Mouse (Mus musculus): ENCODE measurements at regions not wholly inside any gene's neighbourhood (a gene's known extent, or its start where the extent isn't known, plus 50 kb on each side); places are given as distances from the start of the nearest gene placed in this dataset.
A peak's percentile ranks its signal among the peaks of the same experiment; 100 is the strongest.

DNA sequence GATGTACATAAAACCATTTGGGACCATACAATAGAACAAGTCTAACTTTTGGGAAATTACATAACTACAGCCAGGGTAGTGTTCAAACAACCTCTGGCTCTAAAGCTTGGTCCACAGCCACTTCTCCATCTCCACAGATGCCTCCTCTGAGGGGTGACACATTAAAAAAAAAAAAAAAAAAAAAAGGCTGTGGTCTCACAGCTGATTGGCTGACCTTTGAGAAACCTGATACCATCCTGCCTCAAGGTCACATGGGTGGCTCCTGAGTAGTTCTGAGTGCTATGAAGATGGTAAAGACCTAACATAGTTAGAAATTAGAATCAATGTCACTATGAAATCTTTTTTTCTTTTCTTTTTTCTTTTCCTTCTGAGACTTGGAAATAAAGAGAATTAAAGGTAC, 102.4 kb downstream of the Tmem182 start:
- Histone ChIP-seq H3K4me3 (no peak overlapping the region), H3K4me2 (no peak overlapping the region), H3K27me3 (no peaks in the 10 kb centered on the region), H3K9ac (no peak overlapping the region), H3K36me3 (no peaks in the 10 kb centered on the region), H3K9me3 (replicated peaks) (no peaks in the 10 kb centered on the region), H3K4me1 (replicated peaks) (no peaks in the 10 kb centered on the region), H3K27ac (no peak overlapping the region)
- ATAC-seq (replicated peaks; ENCODE audit: insufficient number of reproducible peaks, insufficient read depth, low FRiP score, low read depth), result no peak

DNA sequence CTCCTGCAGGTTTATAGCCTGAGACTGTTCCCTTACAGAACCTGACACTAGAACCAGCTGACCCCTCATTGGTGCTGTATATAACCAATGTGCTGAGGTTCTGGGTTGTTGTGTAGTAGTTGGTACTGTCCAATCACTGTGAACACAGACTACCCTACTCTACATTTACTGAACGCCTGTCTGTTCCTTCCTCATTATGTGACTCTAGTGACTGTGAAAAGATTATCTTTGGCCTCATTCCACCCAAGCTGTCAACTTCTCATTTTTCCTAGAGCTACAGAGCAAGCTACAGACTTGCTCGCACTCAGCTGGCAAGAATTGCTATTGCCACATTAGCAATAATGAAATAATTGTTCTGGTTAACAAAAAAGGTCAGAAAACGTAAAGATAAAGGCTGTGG, 108.2 kb downstream of the Tmem182 start:
- Histone ChIP-seq H3K27me3 (no peaks in the 10 kb centered on the region), H3K27ac (no peak overlapping the region), H3K9me3 (replicated peaks) (no peaks in the 10 kb centered on the region), H3K36me3 (no peaks in the 10 kb centered on the region), H3K4me1 (replicated peaks) (no peaks in the 10 kb centered on the region), H3K4me3 (no peak overlapping the region), H3K4me2 (no peak overlapping the region), H3K9ac (no peak overlapping the region)
- no peak for ATAC-seq (replicated peaks; ENCODE audit: insufficient number of reproducible peaks, insufficient read depth, low FRiP score, low read depth)
- WGBS, result 40% methylated on average over 3 of the region's 3 CpGs

DNA sequence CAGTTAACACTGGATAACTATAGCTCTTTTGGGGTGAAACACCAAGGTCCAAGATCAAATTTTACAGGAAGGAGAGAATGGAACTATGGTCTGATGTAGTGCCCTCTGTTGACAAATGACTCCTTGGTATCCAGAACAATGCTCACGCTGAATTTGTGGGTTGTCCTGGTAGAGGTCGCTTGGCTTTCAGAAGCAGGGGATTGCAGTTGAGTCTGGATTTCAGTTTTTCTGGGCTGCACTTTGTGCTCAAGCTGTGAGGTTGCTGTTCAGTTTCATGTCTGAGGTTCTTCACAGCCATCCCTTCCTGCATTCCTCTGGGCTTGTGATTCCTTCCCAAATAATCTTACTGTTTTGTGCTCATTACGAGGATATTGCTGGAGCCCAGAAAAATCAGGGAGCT, 118.9 kb downstream of the Tmem182 start:
- H3K9me3 ChIP-seq (replicated peaks), result no peaks in the 10 kb centered on the region
- ATAC-seq (replicated peaks; ENCODE audit: insufficient number of reproducible peaks, insufficient read depth, low FRiP score, low read depth), result no peak
- WGBS, result 82% methylated on average over 3 of the region's 3 CpGs
- no peaks in the 10 kb centered on the region for H3K4me1 ChIP-seq (replicated peaks)
- H3K4me2 ChIP-seq, result no peak overlapping the region
- H3K9ac ChIP-seq, result no peak overlapping the region
- H3K27ac ChIP-seq, result no peak overlapping the region
- no peaks in the 10 kb centered on the region for H3K36me3 ChIP-seq
- H3K27me3 ChIP-seq, result no peaks in the 10 kb centered on the region
- no peak overlapping the region for H3K4me3 ChIP-seq

DNA sequence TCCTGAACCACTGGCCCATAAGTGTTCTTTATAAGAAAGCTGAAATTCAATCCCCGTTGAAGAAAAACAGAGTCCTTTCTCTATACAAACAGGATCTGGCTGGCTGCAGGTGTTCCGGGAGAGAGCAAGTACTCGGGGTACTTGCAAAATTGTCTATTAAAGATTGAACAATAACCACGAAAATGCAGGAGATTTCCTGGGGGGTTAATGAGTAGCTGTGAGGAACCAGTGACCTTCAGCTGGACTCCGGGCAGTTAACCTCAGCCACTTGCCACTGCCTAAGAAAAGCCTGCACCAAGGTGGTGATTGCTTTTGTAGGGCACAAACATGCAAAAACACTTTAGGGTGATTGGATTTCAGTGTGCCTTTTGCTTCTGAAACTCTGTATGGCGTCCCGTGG, 119.4 kb downstream of the Tmem182 start:
- Histone ChIP-seq H3K36me3 (no peaks in the 10 kb centered on the region), H3K4me1 (replicated peaks) (no peaks in the 10 kb centered on the region), H3K4me2 (no peak overlapping the region), H3K9me3 (replicated peaks) (no peaks in the 10 kb centered on the region), H3K27ac (no peak overlapping the region), H3K27me3 (no peaks in the 10 kb centered on the region), H3K4me3 (no peak overlapping the region), H3K9ac (no peak overlapping the region)
- WGBS, result 73% methylated on average over 7 of the region's 7 CpGs
- ATAC-seq (replicated peaks; ENCODE audit: insufficient number of reproducible peaks, insufficient read depth, low FRiP score, low read depth), result no peak

DNA sequence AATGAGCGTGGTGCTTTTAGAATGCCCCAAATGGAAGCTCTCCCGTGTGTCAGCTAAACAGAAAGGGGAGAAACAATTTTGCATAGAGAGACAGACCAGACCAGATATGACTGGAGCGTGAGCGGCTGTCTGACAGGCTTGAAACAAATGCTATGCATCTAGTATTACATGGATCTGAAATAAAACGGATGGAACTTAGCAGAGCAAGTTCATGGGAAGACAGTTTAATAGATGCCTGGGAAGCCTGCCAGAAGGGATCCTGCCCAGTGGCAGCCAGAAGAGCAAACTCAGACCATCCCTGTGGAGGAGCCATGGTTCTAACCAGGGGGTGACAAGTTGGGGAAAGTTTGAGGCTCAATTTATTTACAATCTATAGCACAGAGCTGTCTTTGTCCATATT, 126.0 kb downstream of the Tmem182 start:
- Histone ChIP-seq H3K9ac (no peak overlapping the region), H3K4me3 (no peak overlapping the region), H3K27me3 (no peaks in the 10 kb centered on the region), H3K4me2 (no peak overlapping the region), H3K4me1 (replicated peaks) (no peaks in the 10 kb centered on the region), H3K9me3 (replicated peaks) (no peaks in the 10 kb centered on the region), H3K36me3 (no peaks in the 10 kb centered on the region), H3K27ac (no peak overlapping the region)
- ATAC-seq (replicated peaks; ENCODE audit: insufficient number of reproducible peaks, insufficient read depth, low FRiP score, low read depth), result no peak
- 55% methylated on average over 5 of the region's 5 CpGs for WGBS

DNA sequence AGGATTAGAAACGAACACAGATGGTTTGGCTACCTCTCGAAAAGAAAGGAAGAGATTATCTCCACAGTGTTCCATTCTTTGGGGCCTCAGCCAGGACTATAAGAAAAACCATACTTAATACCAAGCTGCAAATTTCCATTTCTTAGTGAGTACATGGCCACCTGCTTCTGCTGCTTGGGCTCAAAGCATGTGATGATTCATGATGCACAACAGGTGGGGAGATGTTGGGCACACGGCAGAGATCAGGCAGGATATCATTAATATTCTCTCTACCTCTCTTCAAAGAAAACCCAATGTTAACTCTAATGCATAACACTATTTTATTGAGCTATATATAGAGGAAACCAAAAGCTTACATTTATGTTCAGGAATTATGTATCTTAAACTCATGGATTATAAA, 131.3 kb downstream of the Tmem182 start:
- H3K9me3 ChIP-seq (replicated peaks), result no peaks in the 10 kb centered on the region
- no peak overlapping the region for H3K27ac ChIP-seq
- H3K4me2 ChIP-seq, result no peak overlapping the region
- no peaks in the 10 kb centered on the region for H3K36me3 ChIP-seq
- no peak for ATAC-seq (replicated peaks; ENCODE audit: insufficient number of reproducible peaks, insufficient read depth, low FRiP score, low read depth)
- no peaks in the 10 kb centered on the region for H3K4me1 ChIP-seq (replicated peaks)
- no peak overlapping the region for H3K4me3 ChIP-seq
- no peaks in the 10 kb centered on the region for H3K27me3 ChIP-seq
- no peak overlapping the region for H3K9ac ChIP-seq
- 68% methylated on average over 3 of the region's 3 CpGs for WGBS

DNA sequence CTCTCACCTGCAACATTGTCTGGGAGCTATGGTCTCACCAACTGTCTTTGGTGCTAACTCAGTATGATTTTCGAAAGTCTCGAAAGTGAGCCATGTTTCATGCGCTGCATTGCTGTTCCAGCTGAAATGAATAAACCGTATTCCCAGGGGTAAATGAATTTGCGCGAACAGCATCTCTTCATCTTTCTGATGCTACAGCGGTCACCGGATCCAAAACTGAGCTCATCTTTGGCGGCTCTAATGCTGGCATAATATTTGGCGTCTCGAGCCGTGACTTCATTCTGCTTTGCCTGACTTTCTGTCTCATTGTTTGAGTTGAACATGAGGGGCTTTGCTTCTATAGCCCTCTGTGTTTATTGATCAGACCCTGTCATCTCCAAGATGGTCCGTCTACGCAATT, 137.3 kb downstream of the Tmem182 start:
- Histone ChIP-seq H3K4me2 (no peak overlapping the region), H3K4me1 (replicated peaks) (no peaks in the 10 kb centered on the region), H3K36me3 (no peaks in the 10 kb centered on the region), H3K9ac (no peak overlapping the region), H3K4me3 (no peak overlapping the region), H3K27me3 (no peaks in the 10 kb centered on the region), H3K27ac (no peak overlapping the region), H3K9me3 (replicated peaks) (no peaks in the 10 kb centered on the region)
- no peak for ATAC-seq (replicated peaks; ENCODE audit: insufficient number of reproducible peaks, insufficient read depth, low FRiP score, low read depth)
- WGBS, result 90% methylated on average over 14 of the region's 14 CpGs

DNA sequence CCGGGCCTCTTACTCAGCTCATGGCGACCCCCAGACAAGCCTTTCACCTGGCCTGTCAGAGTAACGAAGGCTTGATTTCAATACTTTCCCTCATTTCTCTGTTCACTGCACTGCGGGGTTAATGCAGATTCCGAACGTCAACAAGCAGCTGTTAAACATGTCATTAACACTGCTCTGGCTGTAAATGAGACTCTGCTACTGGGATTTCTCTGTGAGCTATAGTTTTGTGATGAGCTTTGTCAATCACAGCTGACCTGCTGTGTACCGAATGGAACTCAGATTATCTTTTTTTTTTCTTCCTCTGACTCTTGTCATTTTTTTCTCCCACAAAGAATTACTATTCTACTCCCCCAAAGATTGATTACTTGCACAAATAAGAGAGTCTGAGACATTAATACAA, 137.8 kb downstream of the Tmem182 start:
- no peaks in the 10 kb centered on the region for H3K27me3 ChIP-seq
- H3K9me3 ChIP-seq (replicated peaks), result no peaks in the 10 kb centered on the region
- no peaks in the 10 kb centered on the region for H3K4me1 ChIP-seq (replicated peaks)
- no peak overlapping the region for H3K4me2 ChIP-seq
- no peak overlapping the region for H3K9ac ChIP-seq
- no peak overlapping the region for H3K27ac ChIP-seq
- no peak overlapping the region for H3K4me3 ChIP-seq
- H3K36me3 ChIP-seq, result no peaks in the 10 kb centered on the region
- WGBS, result 68% methylated on average over 7 of the region's 7 CpGs
- no peak for ATAC-seq (replicated peaks; ENCODE audit: insufficient number of reproducible peaks, insufficient read depth, low FRiP score, low read depth)

DNA sequence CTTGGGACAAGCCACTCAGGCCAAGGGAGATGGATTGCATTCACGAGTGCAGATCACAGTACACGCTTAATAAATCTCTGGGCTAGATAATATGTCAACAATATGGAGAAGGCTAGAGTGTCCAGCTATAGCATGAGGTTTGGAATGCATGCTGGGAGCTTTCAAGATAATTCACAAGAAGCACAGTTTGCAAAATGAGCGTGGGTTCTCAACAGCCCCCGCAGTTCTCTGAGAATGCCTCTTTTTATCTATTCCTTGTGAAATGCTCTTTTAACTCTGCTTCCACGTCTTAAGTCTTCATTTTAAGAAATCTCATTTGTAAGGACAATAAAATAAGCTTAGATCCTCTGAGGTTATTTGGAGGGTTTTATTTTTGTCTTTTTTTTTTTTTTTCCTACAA, 145.2 kb downstream of the Tmem182 start:
- no peak overlapping the region for H3K9ac ChIP-seq

DNA sequence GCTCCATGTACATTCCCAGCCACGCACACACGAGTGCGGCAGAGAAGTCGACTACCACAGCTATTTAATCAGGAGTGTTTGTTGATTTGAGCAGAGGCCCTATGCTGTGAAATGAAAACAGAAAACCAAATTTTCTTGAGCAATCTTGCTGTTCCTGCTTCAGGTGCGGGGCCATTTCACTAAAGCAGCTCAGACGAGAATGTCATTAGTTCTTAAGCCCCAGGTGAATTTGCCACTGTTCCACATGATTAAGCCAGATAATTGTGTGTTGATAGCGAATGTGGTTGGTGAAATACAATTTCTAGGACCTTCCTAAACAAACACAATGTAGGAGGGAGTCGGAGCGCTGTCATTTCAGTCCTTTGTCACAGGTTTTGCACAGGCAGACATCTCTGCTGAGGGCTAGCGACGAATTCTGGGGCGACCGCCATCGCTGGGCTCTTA, 149.3 kb downstream of the Tmem182 start:
- no peaks in the 10 kb centered on the region for H3K27me3 ChIP-seq
- no peak overlapping the region for H3K27ac ChIP-seq
- H3K4me3 ChIP-seq, result no peak overlapping the region
- WGBS, result 86% methylated on average over 14 of the region's 14 CpGs
- no peaks in the 10 kb centered on the region for H3K9me3 ChIP-seq (replicated peaks)
- H3K36me3 ChIP-seq, result no peaks in the 10 kb centered on the region
- no peak overlapping the region for H3K4me2 ChIP-seq
- no peak overlapping the region for H3K9ac ChIP-seq
- H3K4me1 ChIP-seq (replicated peaks), result no peaks in the 10 kb centered on the region
- no peak for ATAC-seq (replicated peaks; ENCODE audit: insufficient number of reproducible peaks, insufficient read depth, low FRiP score, low read depth)

More for the DNA sequence above, 145.2 kb downstream of the Tmem182 start:
- Histone ChIP-seq H3K4me2 (no peak overlapping the region), H3K36me3 (no peaks in the 10 kb centered on the region), H3K9me3 (replicated peaks) (no peaks in the 10 kb centered on the region), H3K4me1 (replicated peaks) (no peaks in the 10 kb centered on the region), H3K27ac (no peak overlapping the region), H3K4me3 (no peak overlapping the region), H3K27me3 (no peaks in the 10 kb centered on the region)
- ATAC-seq (replicated peaks; ENCODE audit: insufficient number of reproducible peaks, insufficient read depth, low FRiP score, low read depth), result no peak
- WGBS, result 65% methylated on average over 5 of the region's 5 CpGs

DNA sequence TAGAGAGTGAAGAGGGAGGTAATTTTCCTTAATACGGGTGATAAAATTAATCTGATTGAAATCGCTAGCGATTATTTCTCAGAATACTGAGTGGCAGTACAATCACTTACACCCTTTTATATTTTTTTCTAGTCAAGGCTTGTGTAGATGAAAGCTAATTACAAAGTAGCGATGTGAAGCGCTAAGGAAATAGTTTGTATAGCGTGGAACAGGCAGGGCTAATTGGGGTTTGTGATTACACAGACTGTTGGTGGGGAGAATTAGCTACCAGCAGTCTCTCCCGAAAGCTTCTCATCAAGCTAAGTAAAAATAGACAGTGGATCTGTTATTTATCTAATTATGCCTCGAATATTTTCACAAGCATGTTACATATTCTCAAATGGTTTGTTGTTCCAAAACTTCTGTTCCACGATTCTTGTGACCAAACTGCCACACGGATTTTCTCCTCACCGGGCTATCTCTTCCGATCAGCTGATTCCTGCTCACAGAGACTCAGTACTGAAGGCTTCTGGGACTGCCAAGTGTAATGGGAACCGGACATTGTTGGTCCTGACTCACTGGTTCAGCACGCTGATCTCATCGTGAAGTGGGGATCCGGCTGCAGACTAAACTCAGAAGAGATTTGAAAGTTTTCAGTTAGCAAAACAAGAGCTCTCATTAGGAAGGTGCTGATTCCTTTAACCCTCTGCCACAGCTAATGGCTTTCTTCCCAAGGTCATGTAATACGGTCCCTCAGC, 162.5 kb downstream of the Tmem182 start:
- Histone ChIP-seq H3K36me3 (no peaks in the 10 kb centered on the region), H3K4me2 (peak overlapping the region; percentile 24), H3K27ac (no peak overlapping the region), H3K9ac (no peak overlapping the region), H3K9me3 (replicated peaks) (no peaks in the 10 kb centered on the region), H3K4me3 (no peak overlapping the region), H3K27me3 (no peaks in the 10 kb centered on the region), H3K4me1 (replicated peaks) (peaks cover 3% of the 10 kb centered on the region; the same call in 1 of the 2 replicates)
- no peak for ATAC-seq (replicated peaks; ENCODE audit: insufficient number of reproducible peaks, insufficient read depth, low FRiP score, low read depth)
- 63% methylated on average over 17 of the region's 17 CpGs for WGBS

DNA sequence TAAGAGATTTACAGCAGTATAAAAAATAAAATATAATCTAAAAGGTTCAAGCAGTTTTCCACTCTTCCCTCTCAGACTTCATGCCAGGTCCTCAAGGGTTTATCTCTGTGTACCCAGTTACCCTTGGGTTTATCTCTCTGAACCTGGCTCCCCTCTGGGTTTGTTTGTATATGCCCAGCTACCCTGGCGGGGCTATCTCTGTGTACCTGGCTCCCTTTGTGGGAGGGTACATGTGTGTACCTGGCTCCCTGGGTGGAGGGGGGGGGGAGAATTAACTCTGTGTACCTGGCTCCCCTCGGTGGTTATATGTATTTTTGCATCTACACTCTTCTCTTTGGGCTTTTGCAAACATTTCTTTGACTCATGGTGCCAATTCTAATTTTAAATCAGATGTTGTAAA, 178.4 kb downstream of the Tmem182 start:
- no peak overlapping the region for H3K9ac ChIP-seq
- no peaks in the 10 kb centered on the region for H3K4me1 ChIP-seq (replicated peaks)
- no peaks in the 10 kb centered on the region for H3K36me3 ChIP-seq
- H3K27me3 ChIP-seq, result no peaks in the 10 kb centered on the region
- H3K4me3 ChIP-seq, result no peak overlapping the region
- no peaks in the 10 kb centered on the region for H3K9me3 ChIP-seq (replicated peaks)
- H3K4me2 ChIP-seq, result no peak overlapping the region
- WGBS, result 50% methylated on average over 2 of the region's 2 CpGs
- ATAC-seq (replicated peaks; ENCODE audit: insufficient number of reproducible peaks, insufficient read depth, low FRiP score, low read depth), result no peak
- H3K27ac ChIP-seq, result no peak overlapping the region
